Mouse (Mus musculus) spleen, adult 18-20 months (tissue): ENCODE results near the gene Lgals3bp.
A peak's percentile ranks its signal among the peaks of the same experiment; 100 is the strongest.

Source experiments
- DNase-seq, 2 experiments: peaks; one replicate each; pipeline ENCODE4 v3.0.0; 2022; ENCODE audit warnings: mixed read lengths in 2 of 2

The Lgals3bp gene

DNA sequence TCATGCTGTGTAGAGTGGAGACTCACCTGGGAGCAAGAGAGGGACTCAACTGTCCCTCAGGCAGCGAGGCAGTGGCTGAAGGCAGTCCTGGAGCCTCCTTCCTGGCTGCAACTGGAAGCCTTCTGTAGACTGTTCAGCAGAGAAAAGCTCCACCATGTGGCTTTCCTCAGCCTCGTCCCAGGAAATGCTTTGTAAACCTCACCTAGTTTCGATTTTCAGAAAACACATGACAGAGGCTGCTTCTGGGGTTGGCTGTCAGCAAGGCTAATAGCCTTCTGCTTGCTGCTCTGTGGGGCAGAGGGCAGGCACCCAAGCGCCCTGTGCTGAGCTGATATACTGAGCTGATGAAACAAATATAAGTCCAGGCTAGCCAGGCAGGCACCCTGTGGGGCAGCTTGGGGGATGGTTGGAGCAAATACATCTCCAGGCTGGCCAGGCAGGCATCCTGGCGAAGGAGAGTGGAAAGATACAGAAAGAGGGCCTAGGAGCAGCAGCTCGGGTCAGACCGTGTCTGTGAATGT is at the start of gene Lgals3bp:
TSS of gene Lgals3bp (minus strand) at position 333 of the 521 bp plus-strand sequence.
- peak in 1 of 2 experiments; percentile 10 for DNase-seq

DNA sequence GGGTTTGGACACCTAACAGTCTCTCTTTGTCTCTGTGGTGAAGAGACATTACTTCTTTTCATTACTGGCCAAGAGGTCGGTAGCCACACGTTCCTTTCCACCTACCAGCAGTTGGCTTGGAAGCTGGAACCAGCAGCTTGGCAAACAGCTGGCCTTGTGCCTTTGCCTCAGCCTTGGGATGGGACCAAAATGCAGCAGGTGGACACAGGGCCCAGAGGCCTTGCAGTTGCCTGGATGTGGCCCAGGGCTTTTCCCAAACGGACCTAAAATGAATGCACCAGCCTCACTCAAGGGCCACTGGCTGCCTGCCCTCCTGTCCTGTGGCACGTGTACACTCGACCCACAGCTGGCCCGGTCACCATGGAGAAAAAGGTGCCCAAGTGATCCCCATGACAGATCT is 49.3 kb upstream of the Lgals3bp start:
- DNase-seq: no peak

DNA sequence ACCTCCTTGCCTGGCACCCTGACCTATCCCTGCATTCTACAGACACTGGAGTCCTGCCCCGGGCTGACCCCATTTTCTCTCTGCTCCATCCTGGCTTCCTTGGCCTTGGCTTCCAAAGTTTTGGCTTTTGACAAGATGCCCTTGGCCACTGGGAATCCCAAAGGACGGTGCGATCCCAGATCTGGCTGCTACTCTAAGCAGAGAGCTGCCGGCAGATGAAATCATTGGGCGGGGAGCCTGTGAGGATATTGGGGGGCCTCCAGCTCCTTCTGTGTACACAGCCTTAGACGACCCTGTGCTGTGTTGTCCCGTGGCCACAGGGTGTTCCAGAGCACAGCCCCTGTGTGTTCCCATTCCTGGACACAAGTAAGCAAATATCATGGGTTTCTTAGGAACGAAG is 46.5 kb upstream of the Lgals3bp start:
- DNase-seq: no peak

DNA sequence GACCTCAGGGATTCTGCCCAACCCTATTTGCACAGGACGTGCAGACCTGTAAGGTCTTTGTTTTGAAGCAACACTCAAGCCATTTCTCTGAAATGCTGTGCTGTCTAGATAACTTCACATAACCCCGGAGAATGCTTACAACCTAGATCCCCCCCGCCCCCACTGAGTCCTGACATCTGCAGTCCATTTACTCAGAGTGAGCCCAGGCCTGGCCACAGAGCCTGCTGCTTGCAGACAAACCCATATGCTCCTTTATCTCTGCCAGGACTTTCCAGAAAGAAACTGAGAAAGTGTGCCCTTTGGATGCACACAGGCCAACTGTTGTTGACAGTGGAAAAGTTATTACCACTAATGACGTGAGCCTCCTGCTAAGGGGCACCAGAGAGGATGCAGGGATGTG is 45.5 kb upstream of the Lgals3bp start:
- DNase-seq: no peak

DNA sequence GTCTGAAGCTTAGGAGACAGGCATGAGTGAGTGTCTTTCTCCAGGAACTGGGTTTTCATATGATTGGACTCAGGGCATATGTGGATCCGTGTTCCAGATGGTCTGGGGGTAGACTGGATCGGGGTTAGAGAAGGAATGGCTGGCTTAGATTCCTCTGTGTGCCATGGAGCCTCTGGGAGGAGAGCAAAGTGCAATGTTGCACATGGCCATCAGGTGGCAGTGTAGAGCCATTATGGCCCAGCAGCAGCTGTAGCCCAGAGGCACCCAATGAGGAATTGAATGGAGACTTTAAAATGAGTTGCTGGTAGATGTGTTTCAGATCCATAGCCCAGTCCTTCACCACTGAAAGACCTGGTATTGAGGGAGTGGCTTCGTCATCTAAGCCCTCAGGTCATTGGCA is 44.0 kb upstream of the Lgals3bp start:
- peak; percentile 25 to 58 for DNase-seq

DNA sequence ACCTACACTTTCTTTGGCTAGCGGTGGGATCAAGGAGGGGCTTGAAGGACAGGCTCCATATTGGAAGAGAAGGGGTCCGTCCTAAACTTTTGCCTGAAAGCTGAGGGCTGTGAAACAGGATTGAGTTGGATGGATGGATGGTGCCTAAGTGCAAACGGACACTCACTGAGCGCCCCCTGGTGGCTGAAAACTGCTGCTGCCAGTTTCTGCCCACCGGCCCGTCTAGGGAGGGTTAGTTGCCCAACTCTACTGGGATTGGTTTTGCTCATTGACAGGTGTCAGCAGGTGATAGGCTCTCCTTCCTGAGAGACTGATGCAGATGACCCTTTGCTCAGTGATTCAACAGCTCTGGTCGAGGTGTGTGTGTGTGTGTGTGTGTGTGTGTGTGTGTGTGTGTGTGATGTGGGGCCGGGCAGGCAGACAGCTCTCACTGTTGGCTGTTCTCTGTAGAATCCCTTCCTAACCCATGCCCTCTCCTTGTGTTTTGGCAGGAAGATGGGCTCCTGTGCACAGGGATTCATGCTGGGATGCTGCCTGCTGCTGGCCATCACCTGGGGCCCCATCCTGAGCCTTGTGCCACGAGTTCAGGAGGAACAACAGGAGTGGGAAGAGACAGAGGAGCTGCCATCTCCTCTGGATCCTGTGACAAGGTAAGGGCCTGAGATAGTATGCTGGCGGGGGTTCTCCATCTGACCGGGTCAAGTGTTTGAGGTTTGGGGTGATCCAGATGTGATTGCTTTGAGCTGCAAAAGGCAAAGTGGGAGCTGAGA is 41.5 kb upstream of the Lgals3bp start:
- peak in 1 of 2 experiments; percentile 64 for DNase-seq

DNA sequence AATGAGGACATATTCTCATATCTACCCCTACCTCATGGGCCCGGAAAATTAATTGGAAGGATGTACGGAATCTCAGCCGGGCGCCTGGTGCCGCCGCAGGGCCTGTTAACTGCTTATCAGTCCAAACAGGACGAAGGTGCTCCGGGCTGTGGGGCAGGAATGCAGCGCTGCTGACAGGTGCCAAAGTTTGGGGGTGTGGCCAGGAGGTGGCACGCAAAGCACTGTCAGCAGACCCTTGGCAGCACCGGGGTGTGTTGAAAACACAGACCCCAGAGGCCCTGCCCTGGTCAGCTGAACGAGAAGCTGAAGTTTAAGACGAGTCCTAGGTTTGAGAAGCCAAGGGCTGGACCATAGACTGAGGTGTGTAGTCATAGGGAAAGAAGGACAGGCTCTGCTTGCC is 40.8 kb upstream of the Lgals3bp start:
- DNase-seq: no peak

DNA sequence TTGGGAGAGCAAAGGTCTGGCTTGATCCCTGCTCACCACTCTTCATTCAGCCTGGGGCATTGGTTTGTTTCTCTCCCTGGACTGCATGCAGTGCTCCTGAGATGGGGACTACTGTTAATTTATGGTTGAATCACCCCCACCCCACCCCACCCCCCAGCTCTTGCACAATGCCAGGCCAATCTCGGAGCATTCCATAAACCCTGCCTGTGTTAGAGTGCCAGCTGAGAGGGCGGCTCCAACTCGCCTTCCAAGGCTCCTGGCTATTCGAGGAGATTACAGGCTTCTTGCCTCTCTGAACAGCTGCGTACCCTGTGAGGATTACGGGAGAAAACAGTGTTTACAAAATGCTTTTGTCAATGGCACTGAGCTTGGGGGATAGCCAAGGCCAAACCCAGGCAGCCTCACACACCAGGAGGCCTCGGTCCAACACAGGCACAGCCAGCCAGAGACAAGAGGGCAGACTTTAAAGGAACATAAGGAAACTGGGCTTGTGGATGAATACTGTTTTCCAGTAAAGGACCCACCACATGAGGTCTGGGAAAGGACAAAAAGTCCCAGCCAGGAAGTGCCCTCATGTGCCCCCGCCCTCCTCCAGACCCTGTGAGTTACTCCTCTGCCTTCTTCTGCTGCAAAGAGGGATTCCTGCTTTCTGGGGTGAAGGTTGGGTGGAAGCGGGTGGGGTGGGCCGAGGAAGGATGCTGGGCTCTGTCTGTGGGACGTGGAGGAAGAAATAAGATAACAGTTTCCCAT is 36.9 kb upstream of the Lgals3bp start:
- no peak for DNase-seq

DNA sequence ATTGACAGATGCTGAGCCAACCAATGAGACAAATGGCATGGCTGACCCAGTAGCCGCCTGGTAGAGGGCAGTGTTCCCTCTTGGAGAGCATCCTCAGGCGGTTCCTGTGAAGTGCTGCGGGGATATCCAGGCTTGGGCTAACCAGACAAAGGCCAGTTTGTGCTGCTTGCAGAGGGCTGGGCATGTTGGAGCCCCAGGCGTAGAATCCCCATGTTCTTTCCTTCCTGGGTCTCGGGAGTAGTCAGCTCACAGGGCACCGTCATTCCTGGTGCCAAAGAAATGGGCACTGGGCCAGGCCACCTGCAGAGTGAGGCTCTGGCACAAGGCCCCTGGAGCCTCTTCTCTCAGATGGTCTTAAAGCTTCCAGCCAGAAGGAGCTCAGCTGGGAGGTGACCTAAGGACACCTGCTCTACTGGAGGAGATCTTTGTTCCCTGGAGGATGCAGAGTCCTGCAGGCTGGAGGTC is 34.6 kb upstream of the Lgals3bp start:
- no peak for DNase-seq

DNA sequence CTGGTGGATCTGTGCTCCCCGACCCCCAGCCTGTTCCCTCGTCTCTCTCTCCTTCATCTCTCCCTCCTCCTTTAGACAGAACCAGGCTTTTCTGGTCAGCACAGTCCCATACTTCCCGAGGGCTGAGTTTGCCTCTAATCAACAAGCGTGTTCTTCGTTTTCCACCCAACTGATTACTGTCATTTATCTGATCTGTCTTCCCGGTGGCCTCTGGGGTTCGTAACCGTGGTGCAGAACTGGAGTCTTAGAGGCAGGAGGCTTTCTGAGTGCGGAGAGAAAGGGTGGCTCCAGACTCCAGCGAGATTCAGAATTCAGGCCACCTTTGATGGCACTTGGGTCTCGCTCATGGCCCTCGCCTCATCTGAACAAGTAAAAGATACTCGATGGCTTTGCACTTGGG is 32.2 kb upstream of the Lgals3bp start:
- DNase-seq: no peak

DNA sequence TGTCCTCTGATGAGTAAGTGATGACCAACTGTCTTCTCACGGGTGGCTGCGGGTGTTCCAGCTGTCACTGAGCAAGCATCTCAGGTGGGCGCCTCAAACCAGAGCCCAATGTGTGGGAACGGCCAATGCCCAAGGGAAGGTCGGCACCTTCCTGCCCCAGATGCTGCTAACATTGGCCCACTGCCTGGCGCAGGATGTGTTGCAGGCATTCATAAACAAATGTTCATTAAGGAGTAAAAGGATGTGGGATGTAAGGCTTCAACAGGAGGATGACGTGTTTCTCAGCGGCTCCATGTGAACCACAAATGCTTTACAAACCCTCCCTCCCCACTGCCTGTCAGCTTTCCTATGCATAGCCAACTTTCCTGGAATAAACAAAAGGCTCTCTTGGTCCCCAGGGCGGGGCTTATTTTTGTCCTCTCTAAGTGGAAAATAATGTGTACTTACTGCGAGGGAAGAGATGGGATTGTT is 31.5 kb upstream of the Lgals3bp start:
- no peak for DNase-seq

DNA sequence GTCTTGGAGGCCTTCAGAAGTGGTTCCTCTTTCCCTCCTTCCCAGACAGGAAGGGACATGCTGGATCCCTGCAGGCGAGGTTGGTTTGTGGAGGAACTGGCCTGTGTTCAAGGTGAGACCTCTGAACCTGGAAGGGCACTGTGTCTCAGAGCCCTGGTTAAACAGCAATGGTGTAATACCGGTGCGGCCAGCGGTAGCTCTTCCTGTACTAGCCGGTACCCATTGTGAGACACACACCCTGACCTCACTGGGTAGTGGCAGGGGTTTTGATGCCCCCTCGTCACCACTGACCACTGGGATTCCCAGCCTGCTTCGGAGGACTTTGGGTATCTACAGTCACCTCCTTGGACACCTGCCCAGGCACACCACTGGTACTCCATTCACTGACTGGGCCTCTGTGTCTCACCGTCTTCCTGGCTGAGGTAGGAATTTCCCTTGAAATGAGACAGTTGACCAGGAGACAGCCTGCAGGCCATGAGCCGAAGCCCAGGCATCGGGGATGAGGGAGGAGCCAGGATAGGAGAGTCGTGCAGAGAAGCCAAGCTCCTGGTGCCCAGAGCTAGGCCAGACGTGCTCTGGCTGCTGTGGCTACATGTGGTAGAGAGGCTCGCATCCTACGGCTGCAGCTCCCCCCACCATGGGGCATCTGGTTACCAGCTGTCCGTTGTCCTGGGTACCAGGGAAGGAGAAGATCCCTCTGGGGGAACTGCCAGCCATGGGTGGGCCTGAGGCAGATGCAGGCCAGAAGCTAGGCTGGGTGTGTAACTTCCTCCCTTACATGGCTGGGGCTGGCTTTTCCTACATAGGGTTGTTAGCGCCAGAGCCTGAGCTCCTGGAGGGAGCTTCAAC is 29.4 kb upstream of the Lgals3bp start:
- DNase-seq: no peak

DNA sequence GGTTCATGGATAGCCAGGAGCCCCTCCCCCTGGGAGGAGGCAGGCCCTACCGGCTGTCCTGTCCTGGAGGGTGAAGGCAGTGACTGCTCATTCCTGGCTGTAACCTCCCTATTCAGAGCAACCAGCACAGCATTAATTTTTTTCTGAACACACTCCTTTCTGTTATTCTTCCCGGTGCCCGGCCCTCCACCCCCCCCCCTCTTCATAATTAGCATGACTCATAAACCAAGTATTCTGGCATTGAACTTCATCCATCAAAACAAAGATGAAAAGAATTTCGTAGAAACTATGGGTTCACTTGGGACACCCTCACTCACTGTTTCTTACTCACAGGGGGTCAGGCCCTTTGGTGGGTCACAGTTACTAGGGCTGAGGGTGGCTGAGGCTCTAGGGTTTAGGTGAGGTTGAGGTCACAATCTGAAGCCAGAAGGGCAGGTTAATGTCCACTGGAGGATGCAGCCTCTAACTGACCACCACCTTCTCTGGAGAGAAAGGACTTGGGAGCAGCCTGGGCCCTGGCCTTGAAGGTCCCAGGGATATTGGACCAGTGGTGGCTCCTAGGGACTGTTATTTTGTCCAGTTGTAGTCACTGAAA is 28.5 kb upstream of the Lgals3bp start:
- DNase-seq: no peak

DNA sequence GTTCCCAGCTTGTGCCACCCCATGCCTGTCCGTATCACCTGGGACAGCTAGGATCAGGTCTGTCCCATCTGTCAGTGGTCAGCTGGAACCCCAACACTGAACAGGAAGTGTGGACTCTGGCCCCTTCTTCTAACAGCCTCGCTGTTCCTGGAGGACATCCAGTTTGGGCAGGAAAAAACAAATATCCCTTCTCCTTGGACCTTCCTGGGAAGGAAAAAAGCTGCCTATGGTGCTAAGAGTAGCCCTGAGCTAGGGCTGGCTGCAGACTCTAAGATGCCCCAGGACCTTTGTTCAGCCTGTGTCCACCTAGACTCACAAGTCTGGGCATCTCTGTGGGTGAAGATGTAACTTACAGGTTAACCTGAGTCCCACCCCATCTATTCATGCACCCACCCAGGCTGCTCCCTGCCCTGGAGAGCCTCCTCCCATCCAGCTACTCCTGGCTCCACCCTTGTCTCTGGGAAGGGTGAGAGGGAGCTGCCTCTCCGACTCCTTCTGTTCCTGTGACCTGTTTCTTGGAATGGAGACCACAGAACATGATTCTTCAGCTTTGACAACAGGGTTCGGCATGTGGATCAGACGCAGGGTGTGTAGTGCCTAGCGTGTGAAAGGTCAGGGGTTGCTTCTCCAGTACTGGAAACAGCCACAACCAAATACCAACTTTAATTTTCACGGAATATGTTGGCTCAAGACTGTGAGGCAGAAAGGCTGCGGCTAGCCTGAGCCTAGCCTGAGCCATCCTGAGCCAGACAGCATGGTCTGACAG is 27.2 kb upstream of the Lgals3bp start:
- no peak for DNase-seq

DNA sequence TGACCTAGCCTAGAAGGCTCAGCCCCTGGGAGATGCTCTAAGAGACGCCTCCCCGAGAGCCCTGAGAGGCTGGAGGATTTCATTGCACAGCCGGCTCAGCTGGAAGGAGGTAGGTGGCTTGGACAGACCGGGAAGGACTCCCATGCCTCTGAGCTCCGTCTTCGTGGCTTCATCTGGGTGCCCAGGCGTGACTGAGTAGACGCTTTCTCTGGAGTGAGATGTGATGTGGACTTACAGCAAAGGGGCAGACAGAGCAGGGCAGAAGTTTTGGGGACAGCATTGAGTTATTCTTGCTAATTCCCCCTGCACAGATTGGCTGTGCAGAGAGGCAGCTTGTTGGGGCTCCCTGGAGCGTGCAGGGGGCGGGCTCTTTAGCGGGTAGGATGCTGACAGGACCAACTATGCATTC is 26.6 kb upstream of the Lgals3bp start:
- DNase-seq: no peak

DNA sequence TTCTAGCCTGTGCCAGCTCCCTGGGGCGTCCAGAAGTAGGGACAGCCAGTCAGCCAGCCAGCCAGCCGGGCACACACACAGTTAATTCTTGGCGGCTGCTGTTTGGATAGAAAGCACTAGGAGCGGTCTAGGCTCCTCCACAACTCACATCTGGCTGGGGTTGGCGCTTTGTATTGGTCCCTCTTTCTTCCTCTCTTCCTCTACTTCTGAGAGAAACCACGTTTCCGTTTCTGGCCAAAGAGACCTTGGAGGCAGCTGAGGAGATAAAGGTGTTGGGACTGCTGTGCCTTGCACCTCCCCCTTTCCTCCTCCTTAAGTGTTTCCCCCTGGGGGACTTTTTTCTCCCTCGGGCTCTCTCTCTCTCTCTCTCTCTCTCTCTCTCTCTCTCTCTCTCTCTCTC is 26.1 kb upstream of the Lgals3bp start, which contains the start of gene C1qtnf1:
TSS of gene C1qtnf1 (plus strand) at position 218 of the 400 bp plus-strand sequence.
- DNase-seq: no peak

DNA sequence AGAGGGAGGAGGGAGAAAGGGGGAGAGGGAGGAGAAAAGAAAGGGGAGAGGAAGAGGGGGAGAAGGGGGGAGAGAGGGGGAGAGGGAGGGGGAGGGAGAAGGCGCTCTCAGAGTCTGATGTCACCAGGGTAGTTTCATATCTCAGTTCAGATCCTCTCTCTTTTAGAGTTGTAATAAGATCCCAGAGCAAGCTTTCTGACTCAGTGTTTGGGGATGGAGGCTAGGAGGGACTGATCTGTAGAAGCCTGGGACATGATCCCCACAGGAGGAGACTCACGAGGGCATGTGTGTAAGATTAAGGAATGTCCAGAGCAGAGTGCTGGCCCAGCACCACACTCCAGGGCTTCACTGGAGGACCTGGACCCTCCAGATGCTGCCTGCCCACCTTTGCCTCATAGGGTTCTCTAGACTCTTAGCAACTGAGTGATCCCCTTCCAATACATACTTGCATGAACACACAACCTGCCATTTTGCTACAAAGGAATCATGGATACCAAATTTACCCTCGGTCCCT is 25.4 kb upstream of the Lgals3bp start:
- no peak for DNase-seq

DNA sequence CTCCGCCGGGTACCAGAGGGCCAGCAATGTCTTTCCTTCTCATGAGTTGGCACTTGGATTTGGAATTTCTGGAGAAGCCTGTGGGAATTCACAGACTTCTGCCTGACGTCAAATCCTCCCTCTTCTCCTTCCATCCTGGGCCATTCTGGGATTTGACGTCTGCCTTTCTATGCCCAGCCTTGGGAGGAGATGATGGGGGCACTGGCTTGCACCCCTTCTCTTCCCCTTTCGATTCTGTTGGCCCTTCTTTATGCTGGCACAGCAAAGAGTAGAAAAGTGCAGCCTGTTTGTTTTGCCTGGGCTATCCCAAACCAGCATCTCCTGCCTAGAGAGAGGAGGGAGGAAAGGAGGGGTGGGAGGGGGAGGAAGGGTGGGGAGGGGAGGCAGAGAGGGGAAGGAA is 24.9 kb upstream of the Lgals3bp start:
- DNase-seq: no peak

DNA sequence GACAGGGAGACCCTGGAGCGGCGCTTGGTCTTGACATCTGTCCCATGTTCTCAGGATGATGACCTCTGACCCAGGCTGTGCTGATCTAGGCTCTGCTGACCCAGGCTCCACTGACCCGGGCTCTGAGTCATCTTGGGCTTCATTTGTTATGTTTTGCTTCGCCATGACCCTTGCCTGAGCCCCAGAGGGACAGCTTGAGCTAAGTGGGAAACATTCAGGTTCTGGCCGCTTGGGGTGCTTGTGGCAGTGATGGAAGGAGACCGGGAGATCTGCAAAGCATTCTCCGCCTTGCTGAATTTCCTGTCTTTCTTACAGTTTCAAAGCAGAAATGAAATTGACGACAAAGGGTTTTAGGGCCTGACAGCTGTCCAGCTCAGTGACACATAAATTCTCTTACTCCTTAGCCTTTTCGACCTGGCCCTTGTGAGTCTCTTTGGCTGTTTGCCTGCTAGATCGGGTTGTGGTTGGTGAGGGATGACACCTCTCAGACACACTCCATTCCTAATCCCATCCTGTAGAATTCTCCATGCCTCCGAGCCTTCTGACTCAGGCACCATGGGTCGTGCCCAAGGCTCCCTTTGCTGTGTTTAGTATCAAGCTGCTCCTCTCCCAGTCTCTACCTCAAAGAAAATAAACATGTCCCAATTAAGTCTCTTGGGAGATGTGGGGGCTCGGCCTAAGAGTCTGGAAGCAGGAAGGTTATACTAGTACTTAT is 22.9 kb upstream of the Lgals3bp start:
- no peak for DNase-seq

DNA sequence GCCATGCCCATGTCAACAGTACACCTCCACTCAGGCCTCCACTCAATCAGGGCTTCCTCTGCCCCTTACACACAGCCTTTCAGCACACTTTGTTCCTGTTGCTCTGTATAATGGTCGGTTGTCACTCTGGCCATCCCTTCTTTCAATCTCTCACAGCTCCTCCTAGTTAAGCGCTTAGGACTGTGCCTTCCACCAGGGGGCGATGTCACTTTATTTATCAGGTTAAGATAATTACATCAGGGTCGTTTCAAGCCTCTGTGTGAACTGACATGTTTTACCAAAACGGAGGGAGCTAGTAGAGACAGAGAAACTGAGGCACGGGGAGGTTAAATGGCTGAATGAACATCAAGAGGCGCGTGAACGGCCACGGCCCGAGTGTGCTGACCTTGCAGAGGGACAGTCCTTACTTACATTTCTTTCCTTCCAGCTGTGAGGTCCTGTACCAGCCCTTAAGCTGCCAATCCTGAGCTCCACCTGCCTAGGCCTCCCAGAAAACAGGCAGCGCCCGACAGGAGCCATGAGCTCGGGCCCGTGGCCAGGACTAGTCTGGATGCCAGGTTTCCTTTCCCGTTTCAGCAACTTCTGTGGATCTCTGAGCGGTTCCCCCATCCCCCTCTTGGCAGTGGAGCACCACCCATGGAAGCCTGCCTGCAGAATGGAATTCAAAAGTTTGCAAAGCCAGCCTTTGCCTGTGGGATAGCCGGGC is 21.5 kb upstream of the Lgals3bp start:
- DNase-seq: peak in 1 of 2 experiments; percentile 68
